Mouse (Mus musculus) CD8-positive naive resting alpha-beta T cell, adult 2 months (primary cell): ENCODE measurements around the gene Oma1.

Experiments
- DNase-seq, 2 experiments: peaks; one replicate each; pipeline ENCODE4 v3.0.0; 2022; ENCODE audit warnings: low read depth in 2 of 2, low spot score in 2 of 2

Gene Oma1

GRCm38 (mm10) chr4:103313587-103314525 is at the start of gene Oma1:
Oma1 (plus strand) TSS chr4:103313812.
- peak; percentile 96 to 97 for DNase-seq

GRCm38 (mm10) chr4:103263812-103264396 is 49.7 kb upstream of the Oma1 start:
- no peak for DNase-seq

GRCm38 (mm10) chr4:103265166-103265565 is 48.4 kb upstream of the Oma1 start:
- no peak for DNase-seq

GRCm38 (mm10) chr4:103269336-103269735 is 44.3 kb upstream of the Oma1 start:
- DNase-seq = no peak

- no peak for DNase-seq
Measured at GRCm38 (mm10) chr4:103273021-103273420, 40.6 kb upstream of the Oma1 start.

GRCm38 (mm10) chr4:103288342-103288741 is 25.3 kb upstream of the Oma1 start:
- no peak for DNase-seq

- no peak for DNase-seq
Measured at GRCm38 (mm10) chr4:103290763-103291162, 22.8 kb upstream of the Oma1 start, which contains the start of gene 4921539E11Rik. 4921539E11Rik (minus strand) TSS chr4:103290863.

- no peak for DNase-seq
Measured at GRCm38 (mm10) chr4:103299342-103299741, 14.3 kb upstream of the Oma1 start.

- no peak for DNase-seq
Measured at GRCm38 (mm10) chr4:103303851-103304250, 9.8 kb upstream of the Oma1 start.

- DNase-seq = no peak
Measured at GRCm38 (mm10) chr4:103314526-103314910, 906 bp downstream of the Oma1 start.

- no peak for DNase-seq
Measured at GRCm38 (mm10) chr4:103315861-103316260, 2.2 kb downstream of the Oma1 start.

GRCm38 (mm10) chr4:103321461-103321860 is 7.8 kb downstream of the Oma1 start:
- no peak for DNase-seq

GRCm38 (mm10) chr4:103324688-103325451 is 11.3 kb downstream of the Oma1 start:
- no peak for DNase-seq

GRCm38 (mm10) chr4:103326994-103327393 is 13.4 kb downstream of the Oma1 start:
- no peak for DNase-seq

GRCm38 (mm10) chr4:103329348-103329747 is 15.7 kb downstream of the Oma1 start:
- no peak for DNase-seq

GRCm38 (mm10) chr4:103335134-103335533 is 21.5 kb downstream of the Oma1 start:
- DNase-seq = no peak

- DNase-seq = no peak
Measured at GRCm38 (mm10) chr4:103340726-103341125, 27.1 kb downstream of the Oma1 start.

GRCm38 (mm10) chr4:103341620-103342019 is 28.0 kb downstream of the Oma1 start:
- DNase-seq = no peak

GRCm38 (mm10) chr4:103346058-103346457 is 32.4 kb downstream of the Oma1 start:
- DNase-seq = peak in 1 of 2 experiments; percentile 9

GRCm38 (mm10) chr4:103346849-103347248 is 33.2 kb downstream of the Oma1 start:
- DNase-seq = no peak

GRCm38 (mm10) chr4:103349219-103349618 is 35.6 kb downstream of the Oma1 start:
- no peak for DNase-seq

- DNase-seq = no peak
Measured at GRCm38 (mm10) chr4:103352926-103353325, 39.3 kb downstream of the Oma1 start.
